Mouse (Mus musculus): ENCODE results near the gene Pik3c2b. TPM values are rescaled to one million over a fixed set of nuclear protein-coding genes. Genes with fewer than 3 reads are reported as not detected.
"Not testable (repeated sequence)": the region's sequence is repeated elsewhere in the genome, so short reads cannot be mapped to it uniquely, and the experiment has no call there.

Pik3c2b gene
- polyA plus RNA-seq, 1 experiment = 15.5 TPM

DNA sequence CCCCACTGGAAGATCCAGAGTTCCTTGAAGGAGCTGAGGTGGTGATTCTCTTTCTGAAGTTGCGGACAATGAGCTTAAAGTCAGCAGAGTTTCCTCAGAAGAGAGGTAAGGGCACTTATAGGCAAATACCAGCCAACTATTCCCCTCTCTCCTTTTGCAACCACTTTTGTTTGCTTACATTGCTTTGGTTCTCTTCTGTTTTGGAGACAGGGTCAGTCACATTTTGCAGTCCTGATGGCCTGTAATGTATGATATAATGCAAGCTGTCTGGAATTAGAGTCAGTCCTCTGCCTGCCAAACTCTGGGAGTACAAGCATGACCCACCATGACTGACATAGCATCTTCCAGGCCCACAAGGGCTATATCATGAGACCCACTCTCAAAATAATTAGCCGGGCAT is 18.3 kb upstream of the Pik3c2b start:
- 92% methylated on average over 2 of the region's 2 CpGs for WGBS
- no peak for DNase-seq
- TF ChIP-seq CTCF (IDR thresholded peaks at IDR 0.05; ENCODE audit: borderline replicate concordance, insufficient read depth, low read depth, low read length) (no peak), POLR2A (IDR thresholded peaks at IDR 0.05; ENCODE audit: borderline replicate concordance, insufficient read depth, low read length) (no peak)
- H3K27ac ChIP-seq (ENCODE audit: insufficient read depth, low read length) = no peak overlapping the region
- no peak overlapping the region for H3K4me3 ChIP-seq (replicated peaks; ENCODE audit: insufficient read depth, low read depth, low read length)
- no peaks in the 10 kb centered on the region for H3K4me1 ChIP-seq (ENCODE audit: control insufficient read depth, insufficient read depth, low read length)
- no peaks in the 10 kb centered on the region for H3K27me3 ChIP-seq (ENCODE audit: control insufficient read depth, insufficient read depth, low read length)

DNA sequence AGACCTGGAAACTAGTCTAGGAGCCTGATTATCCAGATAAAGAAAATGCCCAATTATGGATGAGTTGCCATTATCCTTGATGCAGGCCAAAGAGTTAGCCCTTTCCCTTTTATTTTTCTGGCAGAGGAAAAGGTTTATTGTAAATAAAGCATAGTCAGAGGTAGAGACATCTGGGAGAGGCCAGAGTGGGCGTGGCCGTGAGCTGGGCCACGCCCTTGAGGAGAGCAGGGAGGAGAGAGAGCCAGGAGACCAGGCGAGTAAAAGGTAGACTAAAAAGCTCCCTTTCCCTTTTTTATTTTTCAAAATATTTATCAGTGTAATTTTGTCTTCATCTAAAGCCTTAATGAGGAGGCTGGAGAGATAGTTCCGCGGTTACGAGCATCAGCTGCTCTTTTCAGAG is 17.5 kb upstream of the Pik3c2b start:
- Histone ChIP-seq H3K27ac (ENCODE audit: insufficient read depth, low read length) (no peak overlapping the region), H3K27me3 (ENCODE audit: control insufficient read depth, insufficient read depth, low read length) (no peaks in the 10 kb centered on the region), H3K4me1 (ENCODE audit: control insufficient read depth, insufficient read depth, low read length) (no peaks in the 10 kb centered on the region), H3K4me3 (replicated peaks; ENCODE audit: insufficient read depth, low read depth, low read length) (no peak overlapping the region)
- TF ChIP-seq CTCF (IDR thresholded peaks at IDR 0.05; ENCODE audit: borderline replicate concordance, insufficient read depth, low read depth, low read length) (no peak), POLR2A (IDR thresholded peaks at IDR 0.05; ENCODE audit: borderline replicate concordance, insufficient read depth, low read length) (no peak)
- WGBS = 54% methylated on average over 7 of the region's 7 CpGs
- no peak for DNase-seq

DNA sequence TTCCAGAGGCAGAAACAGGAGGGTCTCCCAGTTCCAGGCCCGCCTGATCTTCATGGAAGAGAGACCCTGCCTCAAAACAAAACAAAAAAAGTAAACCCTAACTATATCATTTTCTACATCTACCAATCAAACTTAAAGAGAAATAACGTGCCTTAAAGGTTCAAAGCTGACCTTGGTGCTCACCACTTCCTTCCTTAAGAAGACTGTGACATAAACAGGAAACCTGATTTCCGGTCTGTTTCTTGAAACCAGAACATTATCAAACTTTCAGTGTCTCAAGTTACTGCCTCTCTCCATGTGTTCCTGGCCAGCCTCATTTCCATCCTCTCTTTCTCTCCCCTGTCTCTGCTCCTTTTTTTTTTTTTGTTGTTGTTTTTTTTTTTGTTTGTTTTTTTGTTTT is 15.7 kb upstream of the Pik3c2b start:
- H3K27ac ChIP-seq (ENCODE audit: insufficient read depth, low read length) = no peak overlapping the region
- DNase-seq = no peak
- 95% methylated on average over 3 of the region's 3 CpGs for WGBS
- TF ChIP-seq CTCF (IDR thresholded peaks at IDR 0.05; ENCODE audit: borderline replicate concordance, insufficient read depth, low read depth, low read length) = no peak
- no peak for TF ChIP-seq POLR2A (IDR thresholded peaks at IDR 0.05; ENCODE audit: borderline replicate concordance, insufficient read depth, low read length)
- no peak overlapping the region for H3K4me3 ChIP-seq (replicated peaks; ENCODE audit: insufficient read depth, low read depth, low read length)
- no peaks in the 10 kb centered on the region for H3K27me3 ChIP-seq (ENCODE audit: control insufficient read depth, insufficient read depth, low read length)
- H3K4me1 ChIP-seq (ENCODE audit: control insufficient read depth, insufficient read depth, low read length) = no peaks in the 10 kb centered on the region

DNA sequence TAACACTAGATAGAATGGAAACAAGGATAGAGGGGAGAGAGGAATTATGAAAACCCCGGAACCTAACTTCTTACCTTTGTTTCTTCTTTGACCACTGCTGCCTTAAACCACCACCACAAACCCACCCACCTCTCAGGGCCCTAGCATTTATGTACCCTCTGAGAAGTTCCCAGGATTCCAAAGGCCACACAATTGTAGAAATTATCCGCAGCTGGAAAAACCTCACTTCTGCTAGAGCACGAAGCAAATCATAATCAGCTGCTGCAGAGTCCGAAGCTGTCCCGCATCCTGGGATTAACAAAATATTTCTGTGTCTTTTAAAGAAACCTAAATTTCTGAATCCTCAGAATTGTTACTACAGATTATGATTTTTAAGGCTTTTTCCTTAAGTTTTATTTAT is 15.0 kb upstream of the Pik3c2b start, which contains the start of gene Mdm4:
Gene Mdm4 (minus strand): TSS at position 101 of the 400 bp plus-strand sequence.
- TF ChIP-seq POLR2A (IDR thresholded peaks at IDR 0.05; ENCODE audit: borderline replicate concordance, insufficient read depth, low read length) = no peak
- no peak for TF ChIP-seq CTCF (IDR thresholded peaks at IDR 0.05; ENCODE audit: borderline replicate concordance, insufficient read depth, low read depth, low read length)
- WGBS = 95% methylated on average over 5 of the region's 5 CpGs
- no peak for DNase-seq
- no peak within 1 kb of the TSS for H3K4me3 ChIP-seq (replicated peaks; ENCODE audit: insufficient read depth, low read depth, low read length)
- H3K27ac ChIP-seq (ENCODE audit: insufficient read depth, low read length) = no peak within 1 kb of the TSS
- no peaks in the 10 kb centered on the region for H3K4me1 ChIP-seq (ENCODE audit: control insufficient read depth, insufficient read depth, low read length)
- no peaks in the 10 kb centered on the region for H3K27me3 ChIP-seq (ENCODE audit: control insufficient read depth, insufficient read depth, low read length)

DNA sequence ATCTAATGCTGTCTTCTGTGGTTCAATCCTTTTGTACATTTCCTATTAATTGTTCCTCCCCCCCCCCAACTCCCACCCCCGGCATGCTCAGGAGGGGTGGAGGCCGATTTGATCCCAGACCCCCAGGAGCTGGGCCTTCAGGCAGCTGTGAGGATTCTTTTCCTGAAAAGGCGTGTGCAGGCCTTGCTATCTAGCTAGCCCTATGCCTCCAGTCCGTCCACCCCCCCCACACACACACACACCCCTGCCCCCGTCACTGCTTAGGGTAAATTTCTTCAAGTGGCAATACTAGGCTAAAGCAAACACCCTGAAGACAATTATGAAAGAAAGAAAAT is 12.5 kb upstream of the Pik3c2b start:
- no peak for DNase-seq
- Histone ChIP-seq H3K27ac (ENCODE audit: insufficient read depth, low read length) (no peak overlapping the region), H3K4me1 (ENCODE audit: control insufficient read depth, insufficient read depth, low read length) (no peaks in the 10 kb centered on the region), H3K27me3 (ENCODE audit: control insufficient read depth, insufficient read depth, low read length) (no peaks in the 10 kb centered on the region), H3K4me3 (replicated peaks; ENCODE audit: insufficient read depth, low read depth, low read length) (peak overlapping the region; percentile 22)
- TF ChIP-seq CTCF (IDR thresholded peaks at IDR 0.05; ENCODE audit: borderline replicate concordance, insufficient read depth, low read depth, low read length) = no peak
- no peak for TF ChIP-seq POLR2A (IDR thresholded peaks at IDR 0.05; ENCODE audit: borderline replicate concordance, insufficient read depth, low read length)
- WGBS = 40% methylated on average over 5 of the region's 5 CpGs

DNA sequence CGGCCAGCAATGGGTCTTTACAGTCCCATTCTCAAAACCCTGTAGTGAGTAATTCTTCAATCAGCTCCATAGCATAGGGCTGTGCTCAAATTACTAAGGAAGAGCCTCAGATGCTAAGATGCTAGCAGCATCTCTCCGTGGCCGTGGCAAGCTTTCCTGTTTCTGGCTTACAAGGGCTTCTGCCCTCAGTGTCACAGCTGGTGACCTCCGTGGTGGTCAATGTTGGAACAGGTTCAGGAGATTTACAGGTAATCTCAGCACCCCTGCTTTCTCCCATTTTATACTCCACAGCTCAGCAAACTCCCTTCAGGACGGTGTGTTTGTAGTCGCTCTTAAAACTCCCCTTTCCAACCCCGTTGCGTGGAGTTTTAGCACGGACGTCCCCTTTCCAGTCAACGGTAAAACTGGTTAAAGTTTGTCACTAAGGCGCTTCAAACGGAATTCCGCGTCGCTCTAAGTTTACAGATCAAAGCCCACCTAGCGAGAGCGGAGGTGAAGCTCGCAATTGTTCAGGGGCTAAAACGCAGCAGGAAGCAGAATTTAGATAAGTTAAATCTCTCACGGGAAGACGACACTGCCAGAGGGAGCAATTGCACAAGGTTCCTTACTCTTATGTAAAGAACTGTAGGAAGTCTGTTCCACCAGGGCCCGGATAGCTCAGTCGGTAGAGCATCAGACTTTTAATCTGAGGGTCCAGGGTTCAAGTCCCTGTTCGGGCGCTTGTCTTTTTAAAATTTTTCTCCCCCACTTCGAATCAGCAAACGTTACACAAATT is 12.0 kb upstream of the Pik3c2b start:
- no peak for TF ChIP-seq POLR2A (IDR thresholded peaks at IDR 0.05; ENCODE audit: borderline replicate concordance, insufficient read depth, low read length)
- TF ChIP-seq CTCF (IDR thresholded peaks at IDR 0.05; ENCODE audit: borderline replicate concordance, insufficient read depth, low read depth, low read length) = no peak
- Histone ChIP-seq H3K4me3 (replicated peaks; ENCODE audit: insufficient read depth, low read depth, low read length) (peak overlapping the region; percentile 92), H3K27me3 (ENCODE audit: control insufficient read depth, insufficient read depth, low read length) (no peaks in the 10 kb centered on the region), H3K27ac (ENCODE audit: insufficient read depth, low read length) (no peak overlapping the region), H3K4me1 (ENCODE audit: control insufficient read depth, insufficient read depth, low read length) (no peaks in the 10 kb centered on the region)
- DNase-seq = peak; percentile 71 to 76
- 3% methylated on average over 28 of the region's 28 CpGs for WGBS

DNA sequence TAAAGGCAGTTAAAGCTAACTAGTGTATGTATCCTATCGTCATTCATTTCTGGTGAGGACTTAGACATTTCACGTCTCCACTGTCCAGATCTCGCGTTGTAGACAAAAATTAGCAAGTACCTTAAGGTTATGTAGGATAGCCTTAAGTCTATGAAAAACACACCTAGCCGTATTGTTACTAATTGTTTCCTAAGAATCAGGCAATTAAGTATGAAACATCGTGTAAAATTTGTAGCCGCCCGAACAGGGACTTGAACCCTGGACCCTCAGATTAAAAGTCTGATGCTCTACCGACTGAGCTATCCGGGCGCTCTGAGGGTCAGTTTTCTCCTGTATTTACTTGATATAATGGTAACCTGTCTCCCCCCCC is 11.4 kb upstream of the Pik3c2b start:
- no peak overlapping the region for H3K27ac ChIP-seq (ENCODE audit: insufficient read depth, low read length)

DNA sequence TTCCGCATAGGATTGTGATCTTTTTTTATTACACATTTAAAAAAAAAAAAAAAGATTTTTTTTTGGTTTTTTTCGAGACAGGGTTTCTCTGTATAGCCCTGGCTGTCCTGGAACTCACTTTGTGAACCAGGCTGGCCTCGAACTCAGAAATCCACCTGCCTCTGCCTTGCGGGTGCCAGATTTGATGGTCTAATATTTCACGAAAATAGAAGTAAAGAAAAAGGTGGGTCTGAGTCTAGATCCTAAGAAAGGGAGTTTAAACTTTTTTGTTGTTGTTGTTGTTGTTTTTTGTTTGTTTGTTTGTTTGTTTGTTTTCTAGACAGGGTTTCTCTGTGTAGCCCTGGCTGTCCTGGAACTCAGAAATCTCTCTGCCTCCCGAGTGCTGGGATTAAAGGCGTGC is 10.8 kb upstream of the Pik3c2b start:
- not testable (repeated sequence) for H3K27me3 ChIP-seq (ENCODE audit: control insufficient read depth, insufficient read depth, low read length); H3K4me1 ChIP-seq (ENCODE audit: control insufficient read depth, insufficient read depth, low read length); DNase-seq; H3K4me3 ChIP-seq (replicated peaks; ENCODE audit: insufficient read depth, low read depth, low read length); H3K27ac ChIP-seq (ENCODE audit: insufficient read depth, low read length)
- WGBS = 85% methylated on average over 7 of the region's 7 CpGs

More for the DNA sequence above, 11.4 kb upstream of the Pik3c2b start:
- Histone ChIP-seq H3K4me1 (ENCODE audit: control insufficient read depth, insufficient read depth, low read length) (no peaks in the 10 kb centered on the region), H3K4me3 (replicated peaks; ENCODE audit: insufficient read depth, low read depth, low read length) (peak overlapping the region; percentile 92), H3K27me3 (ENCODE audit: control insufficient read depth, insufficient read depth, low read length) (no peaks in the 10 kb centered on the region)
- 10% methylated on average over 11 of the region's 11 CpGs for WGBS
- peak; percentile 59 to 71 for DNase-seq
- TF ChIP-seq POLR2A (IDR thresholded peaks at IDR 0.05; ENCODE audit: borderline replicate concordance, insufficient read depth, low read length) (no peak), CTCF (IDR thresholded peaks at IDR 0.05; ENCODE audit: borderline replicate concordance, insufficient read depth, low read depth, low read length) (no peak)
